Mouse (Mus musculus): ENCODE data around the gene Abcc4.

Abcc4 gene

GRCm38 (mm10) chr14:118712889-118713288 lies 6.9 kb upstream of the Abcc4 start:
- DNase-seq (ENCODE audit: low read depth, low spot score) = no peak

- DNase-seq (ENCODE audit: low read depth, low spot score) = no peak
Measured at GRCm38 (mm10) chr14:118710945-118711344, 4.9 kb upstream of the Abcc4 start.

GRCm38 (mm10) chr14:118709736-118710135 lies 3.7 kb upstream of the Abcc4 start:
- DNase-seq (ENCODE audit: low read depth, low spot score) = peak; percentile 16

GRCm38 (mm10) chr14:118708126-118708525 lies 2.1 kb upstream of the Abcc4 start:
- DNase-seq (ENCODE audit: low read depth, low spot score) = no peak

- DNase-seq (ENCODE audit: low read depth, low spot score) = no peak
Measured at GRCm38 (mm10) chr14:118706962-118707361, 943 bp upstream of the Abcc4 start.

DNA sequence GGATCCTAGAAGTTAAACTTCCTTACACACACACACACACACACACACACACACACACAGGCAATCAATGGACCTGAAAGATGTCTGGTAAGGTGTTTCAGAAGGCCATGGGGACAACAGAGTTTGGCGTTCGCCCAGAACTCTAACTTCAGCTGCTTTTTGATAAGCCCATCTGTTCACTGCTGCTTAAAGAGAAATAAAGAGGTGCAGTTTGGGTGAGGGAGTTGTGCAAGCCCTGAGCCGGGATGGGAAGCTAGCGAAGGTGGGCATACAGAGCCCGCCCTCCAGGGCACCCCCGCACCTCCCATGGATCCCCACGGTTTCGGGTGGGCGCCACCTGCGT lies 583 bp downstream of the Abcc4 start:
- DNase-seq (ENCODE audit: low read depth, low spot score) = no peak

GRCm38 (mm10) chr14:118703363-118703762 lies 2.7 kb downstream of the Abcc4 start:
- no peak for DNase-seq (ENCODE audit: low read depth, low spot score)

DNA sequence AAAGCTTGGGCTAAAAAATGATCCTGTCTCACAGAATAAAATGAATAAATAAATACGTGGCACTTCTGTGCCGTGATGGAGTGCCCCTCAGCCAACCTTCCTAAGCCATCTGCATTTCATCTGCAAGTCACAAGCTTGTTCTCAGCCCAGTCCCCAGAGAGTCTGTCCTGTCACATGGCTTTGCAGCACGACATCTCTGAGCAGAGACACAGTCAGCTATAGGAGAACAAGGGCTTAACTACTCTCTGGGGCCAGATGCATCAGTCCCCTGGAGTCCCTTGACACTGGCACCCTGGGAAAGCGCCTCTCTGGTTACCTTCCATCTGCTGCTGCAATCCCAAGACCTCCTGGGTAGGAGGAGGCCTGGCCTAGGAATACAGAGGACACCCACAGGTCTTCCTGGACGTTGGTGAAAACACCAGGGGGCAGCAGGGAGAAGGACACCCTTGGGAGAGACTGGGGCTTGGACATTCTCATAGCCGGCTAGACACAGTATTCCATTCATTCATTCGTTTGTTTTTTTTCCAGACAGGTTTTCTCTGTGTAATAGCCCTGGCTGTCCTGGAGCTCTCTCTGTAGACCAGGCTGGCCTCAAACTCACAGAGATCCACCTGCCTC lies 3.9 kb downstream of the Abcc4 start:
- peak; percentile 12 for DNase-seq (ENCODE audit: low read depth, low spot score)

- no peak for DNase-seq (ENCODE audit: low read depth, low spot score)
Measured at GRCm38 (mm10) chr14:118700576-118700975, 5.4 kb downstream of the Abcc4 start.

DNA sequence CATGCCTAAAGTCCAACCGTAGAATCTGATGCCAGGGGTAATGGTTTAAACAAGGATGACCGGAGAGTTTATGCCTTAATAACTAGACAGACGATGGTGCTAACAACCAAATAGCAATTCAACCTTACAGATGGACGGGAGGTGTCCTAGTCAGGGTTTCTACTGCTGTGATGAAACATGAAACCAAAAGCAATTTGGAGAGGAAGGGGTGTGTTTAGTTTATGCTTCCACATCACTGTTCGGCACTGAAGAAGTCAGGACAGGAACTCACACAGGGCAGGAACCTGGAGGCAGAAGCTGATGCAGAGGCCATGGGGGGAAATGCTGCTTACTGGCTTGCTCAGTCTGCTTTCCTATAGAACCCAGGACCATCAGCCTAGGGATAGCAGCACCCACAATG lies 6.1 kb downstream of the Abcc4 start:
- no peak for DNase-seq (ENCODE audit: low read depth, low spot score)

DNA sequence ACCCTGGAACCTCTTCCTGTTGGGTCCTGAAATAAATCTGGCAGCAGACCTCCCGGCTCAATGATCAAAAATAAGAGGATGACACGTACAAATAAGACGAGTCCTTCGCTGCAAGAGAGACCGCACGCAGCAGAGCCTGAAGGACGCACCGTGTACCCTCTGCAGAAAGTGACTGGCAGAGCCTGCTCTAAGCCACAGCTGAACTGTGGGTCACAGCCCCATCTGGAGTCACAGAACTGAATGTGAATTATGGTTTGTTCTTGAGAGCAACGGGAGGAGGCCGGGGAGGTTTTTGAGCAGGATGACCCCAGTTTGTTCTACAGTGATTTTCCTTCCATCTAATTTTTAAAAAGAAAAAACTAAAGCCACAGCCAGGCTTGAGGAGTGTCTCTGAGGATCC lies 6.5 kb downstream of the Abcc4 start:
- no peak for DNase-seq (ENCODE audit: low read depth, low spot score)

DNA sequence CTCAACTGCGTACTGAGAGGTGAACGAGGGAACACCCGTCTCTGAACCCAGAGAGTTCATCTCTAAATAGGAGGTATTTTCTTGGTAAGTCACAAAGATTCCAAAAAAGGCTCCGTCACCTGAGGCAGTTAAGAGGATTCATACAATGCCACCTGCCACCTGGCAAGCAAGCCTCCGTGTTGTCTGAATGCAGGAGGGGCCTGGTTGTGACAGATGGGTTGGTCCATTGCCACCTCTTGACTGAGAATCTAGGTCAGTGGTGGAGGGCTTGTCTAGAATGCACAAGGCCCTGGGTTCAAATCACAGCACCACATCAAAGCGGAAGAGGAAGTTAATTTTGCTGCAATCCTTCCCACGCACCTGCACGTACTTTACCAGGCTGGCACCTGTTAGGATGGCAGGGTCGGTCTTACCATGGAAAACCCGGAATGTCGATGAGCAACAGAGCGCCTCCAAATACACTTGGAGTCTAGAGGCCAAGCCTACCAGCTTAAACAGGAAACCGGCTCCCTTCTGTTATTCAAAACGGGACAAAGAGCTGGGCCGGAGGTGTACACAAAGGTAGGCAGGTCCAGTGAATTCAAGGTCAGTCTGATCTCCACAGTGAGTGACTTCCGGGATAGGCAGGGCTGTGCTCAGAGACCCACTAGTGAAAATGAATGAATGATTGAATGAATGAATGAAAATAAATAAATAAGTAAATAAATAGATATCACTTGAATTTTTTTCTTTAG lies 9.3 kb downstream of the Abcc4 start:
- DNase-seq (ENCODE audit: low read depth, low spot score) = no peak

DNA sequence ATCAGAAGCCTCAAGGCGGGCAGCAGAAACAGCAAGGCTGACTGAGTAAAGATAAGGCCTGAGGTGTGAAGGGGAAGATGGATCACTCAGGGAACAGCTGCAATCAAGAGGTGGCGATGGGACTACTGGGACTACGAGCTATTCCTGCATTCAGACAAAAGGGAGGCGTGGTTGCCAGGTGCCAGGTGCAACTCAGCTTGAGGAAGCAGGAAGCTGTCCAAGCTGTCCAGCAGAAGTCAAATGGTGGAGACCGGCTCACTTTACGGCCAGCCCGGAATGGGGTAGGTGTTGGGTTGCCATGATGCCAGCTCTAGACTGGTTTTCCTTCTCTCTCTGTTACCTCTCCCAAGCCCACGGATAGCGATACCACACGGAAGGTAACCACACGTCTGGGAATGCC lies 10.2 kb downstream of the Abcc4 start:
- DNase-seq (ENCODE audit: low read depth, low spot score) = no peak

- no peak for DNase-seq (ENCODE audit: low read depth, low spot score)
Measured at GRCm38 (mm10) chr14:118694321-118694720, 11.7 kb downstream of the Abcc4 start.

DNA sequence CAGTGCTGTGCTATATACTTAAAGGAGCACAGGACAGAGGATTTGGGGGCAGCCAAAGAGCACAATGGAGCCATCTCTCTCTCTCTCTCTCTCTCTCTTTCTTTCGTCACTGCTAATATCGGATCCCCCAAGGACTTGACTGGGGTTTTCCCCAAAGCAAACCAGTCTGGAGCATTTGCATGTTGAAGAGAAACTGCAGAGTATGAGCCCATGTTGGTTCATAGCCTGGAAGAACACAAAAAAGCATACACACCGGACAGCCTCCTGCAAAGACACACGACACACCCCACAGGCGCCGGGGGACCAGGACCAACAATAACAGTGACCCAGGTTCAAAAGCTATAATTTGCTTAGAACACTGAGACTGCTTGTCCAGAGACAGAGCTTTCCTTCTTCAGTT lies 14.1 kb downstream of the Abcc4 start:
- no peak for DNase-seq (ENCODE audit: low read depth, low spot score)

- DNase-seq (ENCODE audit: low read depth, low spot score) = no peak
Measured at GRCm38 (mm10) chr14:118691404-118691803, 14.6 kb downstream of the Abcc4 start.

DNA sequence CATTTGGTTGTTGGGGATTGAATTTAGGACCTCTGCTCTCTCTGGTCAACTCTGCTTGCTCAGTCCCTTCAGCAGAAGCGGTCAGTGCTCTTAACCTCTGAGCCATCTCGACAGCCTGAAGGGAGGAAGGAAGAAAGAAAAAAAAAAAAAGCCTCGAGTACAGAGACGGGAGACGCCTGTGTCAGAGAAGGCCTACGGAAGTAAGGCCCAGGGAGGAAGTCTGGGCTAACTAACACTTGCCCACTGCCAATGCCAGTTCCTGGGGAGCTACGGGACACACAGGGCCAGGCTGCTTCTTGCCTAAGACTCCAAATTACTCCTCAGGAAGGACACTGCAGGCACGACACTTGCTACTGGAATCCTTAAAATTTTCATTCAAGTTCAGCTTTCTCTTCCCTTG lies 15.1 kb downstream of the Abcc4 start:
- DNase-seq (ENCODE audit: low read depth, low spot score) = no peak

- DNase-seq (ENCODE audit: low read depth, low spot score) = no peak
Measured at GRCm38 (mm10) chr14:118690336-118690735, 15.7 kb downstream of the Abcc4 start.

DNA sequence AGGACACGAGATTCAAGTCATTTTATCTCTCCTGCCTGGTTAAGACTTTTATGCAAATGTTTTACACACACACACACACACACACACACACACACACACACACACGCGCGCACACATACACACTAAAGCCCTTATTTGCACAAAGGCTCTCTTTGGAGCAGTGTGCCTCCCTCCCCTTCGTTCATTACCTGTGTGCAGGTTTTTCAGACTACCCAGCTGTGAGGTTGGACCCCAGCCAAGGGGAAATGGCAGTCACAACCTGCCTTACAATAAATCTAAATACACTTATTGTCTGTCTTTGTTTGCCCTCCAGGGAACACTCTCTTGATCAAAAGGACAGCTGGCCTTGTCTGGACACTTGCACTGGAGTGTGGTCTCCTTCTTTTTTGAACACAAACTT lies 17.4 kb downstream of the Abcc4 start:
- no peak for DNase-seq (ENCODE audit: low read depth, low spot score)

DNA sequence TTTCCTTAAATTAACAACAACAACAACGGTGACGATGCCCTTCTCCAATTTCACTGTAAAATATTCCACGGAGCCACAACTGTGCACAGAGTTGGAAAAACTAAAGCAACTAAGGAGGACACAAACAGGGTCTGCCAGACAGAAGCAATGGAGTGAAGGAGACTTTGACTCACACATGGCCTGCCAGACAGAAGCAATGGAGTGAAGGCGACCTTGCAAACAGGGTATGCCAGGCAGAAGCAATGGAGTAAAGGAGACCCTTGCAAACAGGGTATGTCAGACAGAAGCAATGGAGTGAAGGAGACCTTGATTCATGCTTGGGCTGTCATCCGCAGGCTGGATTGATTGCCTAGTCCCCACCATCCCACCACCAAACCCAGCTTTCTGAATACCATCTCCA lies 19.2 kb downstream of the Abcc4 start:
- DNase-seq (ENCODE audit: low read depth, low spot score) = no peak

- no peak for DNase-seq (ENCODE audit: low read depth, low spot score)
Measured at GRCm38 (mm10) chr14:118685572-118685971, 20.4 kb downstream of the Abcc4 start.

GRCm38 (mm10) chr14:118682339-118683034 lies 23.5 kb downstream of the Abcc4 start:
- DNase-seq (ENCODE audit: low read depth, low spot score) = no peak

DNA sequence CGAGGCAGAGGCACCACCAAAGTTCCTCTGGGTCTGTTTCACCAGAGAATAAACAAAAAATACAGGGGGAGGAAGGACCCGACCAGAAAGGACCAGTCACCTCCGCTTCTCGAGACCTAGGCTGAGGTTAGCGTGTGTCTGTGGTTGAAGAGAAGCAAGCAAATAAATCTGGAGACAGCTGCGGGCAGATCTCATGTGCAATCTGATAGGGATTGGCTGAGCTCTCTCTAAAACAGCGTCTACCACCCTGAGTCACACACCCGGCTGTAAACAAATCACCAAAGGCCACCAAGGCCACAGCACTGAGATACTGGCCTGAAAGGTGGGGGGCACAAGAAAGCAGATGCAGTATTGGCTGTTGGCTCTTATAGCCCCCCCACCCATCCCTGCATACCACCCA lies 24.9 kb downstream of the Abcc4 start:
- DNase-seq (ENCODE audit: low read depth, low spot score) = no peak

All from c-Kit-negative CD71-positive TER-119-positive erythroid progenitor cells, embryonic 14.5 days (primary cell).